8 mouse cellular contexts compared by ENCODE assay signal in the genomic region with DNA sequence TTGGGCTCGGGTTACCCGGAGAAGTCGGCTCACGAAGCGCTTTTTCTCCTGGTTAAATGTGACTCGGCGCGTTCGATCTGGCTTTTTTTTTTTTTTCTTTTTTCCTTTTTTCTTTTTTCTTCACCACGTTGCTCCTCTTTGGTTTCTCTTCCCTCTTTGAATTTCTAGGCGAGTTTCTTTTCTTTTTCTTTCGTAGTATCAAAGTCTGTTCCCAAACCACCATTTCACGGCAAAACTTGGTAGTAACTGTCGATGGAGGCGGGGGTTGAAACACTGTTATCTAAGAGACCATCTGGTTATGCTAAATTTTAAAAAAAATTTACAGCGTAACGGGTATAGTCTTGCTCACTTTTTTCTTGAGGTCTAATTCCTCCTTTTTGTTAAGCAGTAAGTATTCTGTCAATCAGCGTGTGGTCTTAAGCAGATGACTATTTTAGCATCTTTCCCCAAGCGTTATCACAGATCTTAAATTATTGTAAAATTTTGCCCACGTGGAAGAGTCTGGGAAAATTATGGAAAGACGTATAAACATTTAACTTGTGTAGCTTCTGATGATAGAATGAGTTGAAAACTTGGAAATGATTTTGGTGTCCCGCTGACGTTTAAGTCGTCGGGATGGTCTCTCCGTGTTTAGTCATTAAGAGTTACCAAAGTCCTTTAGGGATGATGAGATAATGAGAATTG. TPM values are rescaled to one million over a fixed set of nuclear protein-coding genes. Genes with fewer than 3 reads are reported as not detected.
DNase-seq lines count a peak whose midpoint lies in the region; ATAC-seq lines count a peak whose summit lies in the region.

No protein-coding gene starts in this region.

- peak overlapping the region; percentile 93 for H3K9ac ChIP-seq in embryonic facial prominence, embryonic 15.5 days
- H3K9ac ChIP-seq in limb, embryonic 13.5 days: peak overlapping the region; percentile 91
- H3K9ac ChIP-seq in stomach, embryonic 14.5 days (replicated peaks; ENCODE audit: low read depth, low read length): peak overlapping the region; percentile 88

- H3K9me3 ChIP-seq in embryonic facial prominence, embryonic 15.5 days (replicated peaks): no peaks in the 10 kb centered on the region
- H3K9me3 ChIP-seq in limb, embryonic 13.5 days: no peaks in the 10 kb centered on the region
- no peaks in the 10 kb centered on the region for H3K9me3 ChIP-seq in stomach, embryonic 14.5 days (ENCODE audit: control insufficient read depth, low read depth, low read length)

- no peak for ATAC-seq in embryonic facial prominence, embryonic 15.5 days (ENCODE audit: insufficient number of reproducible peaks, low FRiP score, low TSS enrichment, low read depth)
- no peak; the same call in 1 of the 2 replicates for ATAC-seq in limb, embryonic 13.5 days (ENCODE audit: low FRiP score, low read depth)
- ATAC-seq in stomach, embryonic 14.5 days (ENCODE audit: insufficient number of reproducible peaks, insufficient read depth, low FRiP score, low read depth): no peak

- peak overlapping the region; percentile 95 for H3K4me3 ChIP-seq in embryonic facial prominence, embryonic 15.5 days (replicated peaks)
- H3K4me3 ChIP-seq in limb, embryonic 13.5 days: peak overlapping the region; percentile 88
- H3K4me3 ChIP-seq in stomach, embryonic 14.5 days (ENCODE audit: low read depth, low read length): peak overlapping the region; percentile 87

- peak overlapping the region; percentile 98 for H3K27ac ChIP-seq in embryonic facial prominence, embryonic 15.5 days (replicated peaks)
- peak overlapping the region; percentile 93 for H3K27ac ChIP-seq in limb, embryonic 13.5 days
- peak overlapping the region; percentile 93 for H3K27ac ChIP-seq in stomach, embryonic 14.5 days (ENCODE audit: low read length)

- H3K4me1 ChIP-seq in embryonic facial prominence, embryonic 15.5 days: peaks cover 19% of the 10 kb centered on the region; the same call in 1 of the 2 replicates
- H3K4me1 ChIP-seq in limb, embryonic 13.5 days: peaks cover 25% of the 10 kb centered on the region
- peaks cover 7% of the 10 kb centered on the region; the same call in 1 of the 2 replicates for H3K4me1 ChIP-seq in stomach, embryonic 14.5 days (ENCODE audit: control insufficient read depth, insufficient read depth, low read length)

- peak; percentile 25 for DNase-seq in embryo, embryonic 11 days
- DNase-seq in embryo, embryonic 10.5 days (ENCODE audit: low spot score): no peak
- peak; percentile 60 for DNase-seq in 3T3-L1 (ENCODE audit: low read depth, low spot score)
- no peak for DNase-seq in left cerebral cortex, adult 11 months (ENCODE audit: low spot score)
- no peak for DNase-seq in ovary, postnatal 36 days (ENCODE audit: low spot score)

- no peaks in the 10 kb centered on the region for H3K36me3 ChIP-seq in embryonic facial prominence, embryonic 15.5 days
- H3K36me3 ChIP-seq in limb, embryonic 13.5 days: no peaks in the 10 kb centered on the region
- H3K36me3 ChIP-seq in stomach, embryonic 14.5 days (ENCODE audit: control insufficient read depth, insufficient read depth, low read length): no peaks in the 10 kb centered on the region

- 2% methylated on average over 26 of the region's 26 CpGs for WGBS in embryonic facial prominence, embryonic 15.5 days
- 1% methylated on average over 25 of the region's 26 CpGs for WGBS in limb, embryonic 13.5 days
- WGBS in stomach, embryonic 14.5 days: under 1% methylated on average over 26 of the region's 26 CpGs

- no peaks in the 10 kb centered on the region for H3K27me3 ChIP-seq in embryonic facial prominence, embryonic 15.5 days
- no peaks in the 10 kb centered on the region for H3K27me3 ChIP-seq in limb, embryonic 13.5 days
- H3K27me3 ChIP-seq in stomach, embryonic 14.5 days (ENCODE audit: control insufficient read depth, insufficient read depth, low read length): no peaks in the 10 kb centered on the region

- peak overlapping the region; percentile 79 for H3K4me2 ChIP-seq in embryonic facial prominence, embryonic 15.5 days (replicated peaks)
- H3K4me2 ChIP-seq in limb, embryonic 13.5 days (replicated peaks): peak overlapping the region; percentile 70
- H3K4me2 ChIP-seq in stomach, embryonic 14.5 days (replicated peaks; ENCODE audit: low read depth, low read length): peak overlapping the region; percentile 61

RNA-seq across cellular contexts. Expression of gene Btaf1, which starts 0.8 kb away (rescaled TPM):
- 9.0 and 9.7 TPM in 2 replicates for polyA plus RNA-seq in embryonic facial prominence, embryonic 15.5 days (2015; fragmentation: Nextera tagmentation; extraction: Ambion mirVana)
- 10.4 and 11.6 TPM in 2 replicates for polyA plus RNA-seq in limb, embryonic 13.5 days (2015; fragmentation: Nextera tagmentation; extraction: Ambion mirVana)
- polyA plus RNA-seq in stomach, embryonic 14.5 days (2014; fragmentation: Nextera tagmentation; extraction: Ambion mirVana): 15.8 and 16.8 TPM in 2 replicates

RNA-seq across cellular contexts. Expression of gene Fgfbp3, which starts 7.3 kb away (rescaled TPM):
- 6.3 and 7.1 TPM in 2 replicates for polyA plus RNA-seq in embryonic facial prominence, embryonic 15.5 days (2015; fragmentation: Nextera tagmentation; extraction: Ambion mirVana)
- 5.5 and 8.1 TPM in 2 replicates for polyA plus RNA-seq in limb, embryonic 13.5 days (2015; fragmentation: Nextera tagmentation; extraction: Ambion mirVana)
- 3.5 and 5.1 TPM in 2 replicates for polyA plus RNA-seq in stomach, embryonic 14.5 days (2014; fragmentation: Nextera tagmentation; extraction: Ambion mirVana)

Comparison
In these comparisons a context has a peak if more than half of its experiments do, and no peak if none do; other contexts are left out.
1. DNase-seq: peak in embryo, embryonic 11 days (single experiment) and 3T3-L1 (single experiment); none in embryo, embryonic 10.5 days (single experiment), left cerebral cortex, adult 11 months (single experiment) and ovary, postnatal 36 days (single experiment).
2. Peak in every context shown above with its lines, with median percentiles within 50 percentile points of each other: H3K27ac ChIP-seq, H3K4me2 ChIP-seq, H3K4me3 ChIP-seq and H3K9ac ChIP-seq.